32 mouse cellular contexts compared by ENCODE assay signal in genomic region chr7:114649730-114650129, GRCm38 (mm10). TPM values are rescaled to one million over a fixed set of nuclear protein-coding genes. Genes with fewer than 3 reads are reported as not detected.
"Had no signal": no experiment of that assay in that cellular context is flagged by ENCODE, and none has a peak within 500 bp of the region (broad histone marks: within the 10 kb centered on the region; RNA-seq: fewer than 3 reads in every experiment).

No protein-coding gene starts in this region.

- H3K4me2 ChIP-seq: heart, embryonic 12.5 days; hindbrain, embryonic 12.5 days; hindbrain, embryonic 14.5 days; intestine, embryonic 15.5 days; kidney, embryonic 15.5 days; limb, embryonic 13.5 days; limb, embryonic 15.5 days had no signal

- H3K9me3 ChIP-seq: heart, embryonic 10.5 days; heart, embryonic 12.5 days; hindbrain, embryonic 10.5 days; hindbrain, embryonic 12.5 days; intestine, embryonic 15.5 days; kidney, embryonic 15.5 days; limb, embryonic 13.5 days; limb, embryonic 15.5 days had no signal

- H3K27ac ChIP-seq: gastrocnemius, adult 2 months; heart, embryonic 10.5 days; hindbrain, embryonic 10.5 days; hindbrain, embryonic 12.5 days; hindbrain, embryonic 14.5 days; intestine, embryonic 15.5 days; kidney, embryonic 15.5 days; kidney, postnatal 0 days; limb, embryonic 13.5 days; limb, embryonic 15.5 days had no signal

- H3K36me3 ChIP-seq: heart, embryonic 10.5 days; heart, embryonic 12.5 days; hindbrain, embryonic 10.5 days; hindbrain, embryonic 12.5 days; intestine, embryonic 15.5 days; kidney, embryonic 15.5 days; limb, embryonic 13.5 days; limb, embryonic 15.5 days had no signal

- H3K27me3 ChIP-seq: heart, embryonic 12.5 days; hindbrain, embryonic 12.5 days; intestine, embryonic 15.5 days; kidney, embryonic 15.5 days; limb, embryonic 13.5 days; limb, embryonic 15.5 days had no signal

- ATAC-seq: hindbrain, embryonic 16.5 days; inflammation-experienced regulatory T-cells, adult 6 months; intestine, embryonic 15.5 days had no signal

- DNase-seq: gastrocnemius, adult 2 months; gastrocnemius, postnatal 10 days; gastrocnemius, postnatal 25 days; heart, adult 18-20 months; heart, postnatal 10 days; heart, postnatal 4 days; kidney, adult 11 months; kidney, adult 2 months; kidney, adult 9 months; kidney, postnatal 14 days; kidney, postnatal 36 days; layer of hippocampus, adult 9-11 months; layer of hippocampus, postnatal 36 days; left cerebral cortex, postnatal 4 days had no signal

- H3K9ac ChIP-seq: heart, embryonic 12.5 days; hindbrain, embryonic 12.5 days; hindbrain, embryonic 14.5 days; intestine, embryonic 15.5 days; kidney, embryonic 15.5 days; limb, embryonic 13.5 days; limb, embryonic 15.5 days had no signal

- H3K4me1 ChIP-seq: heart, embryonic 10.5 days; hindbrain, embryonic 10.5 days; hindbrain, embryonic 12.5 days; intestine, embryonic 15.5 days; kidney, embryonic 15.5 days; limb, embryonic 13.5 days; limb, embryonic 15.5 days had no signal

- H3K4me3 ChIP-seq: gastrocnemius, adult 2 months; heart, embryonic 10.5 days; heart, embryonic 12.5 days; hindbrain, embryonic 10.5 days; hindbrain, embryonic 12.5 days; intestine, embryonic 15.5 days; kidney, embryonic 15.5 days; limb, embryonic 13.5 days; limb, embryonic 15.5 days had no signal

RNA-seq across cellular contexts. Expression of gene Calca, which starts 13.6 kb away (rescaled TPM):
- total RNA-seq: gastrocnemius, adult 2 months; gastrocnemius, postnatal 10 days; gastrocnemius, postnatal 25 days; gastrocnemius, postnatal 4 days; granulocyte monocyte progenitor cell, adult 5-6 weeks; heart, adult 18-20 months; heart, adult 8-10 months; heart, postnatal 10 days; heart, postnatal 25 days; liver, adult 2 months had no signal
- polyA plus RNA-seq: large intestine, adult 2 months; liver, adult 2 months had no signal
